27 mouse cellular contexts compared by ENCODE assay signal in the genomic region with DNA sequence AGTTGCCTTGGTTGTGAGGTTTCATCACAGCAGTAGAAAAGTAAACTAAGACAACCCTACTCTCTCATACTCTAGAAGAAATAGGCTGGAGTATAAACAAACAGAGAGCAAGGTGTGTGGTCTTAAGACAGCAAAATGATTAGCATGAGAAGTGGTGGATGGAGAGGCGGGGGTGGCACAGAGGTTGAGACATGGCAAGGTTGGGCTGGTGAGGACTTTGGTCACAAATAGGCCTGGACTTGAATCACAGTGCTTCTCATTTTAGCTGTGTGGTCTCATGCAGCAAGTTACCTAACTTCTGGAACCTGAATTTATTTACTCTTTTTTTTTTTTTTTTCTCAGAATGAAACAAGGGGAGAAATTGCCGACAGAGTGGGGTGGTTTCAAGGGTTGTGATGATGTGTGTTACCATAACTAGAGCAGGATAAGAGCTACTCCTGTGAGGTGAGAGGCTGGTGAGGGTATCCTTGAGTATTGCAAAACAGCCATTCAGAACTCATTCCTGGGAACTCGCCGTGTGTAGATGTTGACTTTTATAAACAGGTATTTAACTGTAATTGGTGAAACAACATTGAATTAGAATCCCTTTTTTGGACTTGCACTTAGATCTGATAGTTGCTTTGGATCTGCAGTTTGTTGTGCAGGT. TPM values are rescaled to one million over a fixed set of nuclear protein-coding genes. Genes with fewer than 3 reads are reported as not detected.
A peak's percentile ranks its signal among the peaks of the same experiment; 100 is the strongest.
DNase-seq lines count a peak whose midpoint lies in the region; ATAC-seq and TF ChIP-seq lines count a peak whose summit lies in the region.
"Had no signal": no experiment of that assay in that cellular context is flagged by ENCODE, and none has a peak within 500 bp of the region (broad histone marks: within the 10 kb centered on the region; RNA-seq: fewer than 3 reads in every experiment).

No protein-coding gene starts in this region.

- no peak overlapping the region for H3K9ac ChIP-seq in midbrain, embryonic 16.5 days (ENCODE audit: low read depth, low read length)
- no peak overlapping the region for H3K9ac ChIP-seq in midbrain, postnatal 0 days (replicated peaks; ENCODE audit: low read length, poor library complexity, severe bottlenecking)
- H3K9ac ChIP-seq: embryonic facial prominence, embryonic 13.5 days; forebrain, embryonic 12.5 days; forebrain, embryonic 15.5 days; heart, embryonic 13.5 days; hindbrain, embryonic 12.5 days; hindbrain, embryonic 15.5 days had no signal

- whole genome bisulfite sequencing in lung, adult 2 months: 69% methylated on average over 4 of the region's 4 CpGs
- WGBS in midbrain, embryonic 16.5 days: 91% methylated on average over 4 of the region's 4 CpGs
- 82% methylated on average over 4 of the region's 4 CpGs for WGBS in midbrain, postnatal 0 days

- no peak overlapping the region for H3K27ac ChIP-seq in midbrain, embryonic 16.5 days (ENCODE audit: low read length)
- no peak overlapping the region for H3K27ac ChIP-seq in midbrain, postnatal 0 days (ENCODE audit: low read depth, low read length)
- H3K27ac ChIP-seq: embryonic facial prominence, embryonic 10.5 days; embryonic facial prominence, embryonic 13.5 days; forebrain, embryonic 12.5 days; forebrain, embryonic 15.5 days; heart, adult 2 months; heart, embryonic 10.5 days; heart, embryonic 13.5 days; hindbrain, embryonic 12.5 days; hindbrain, embryonic 15.5 days had no signal

- no peak for ATAC-seq in megakaryocyte, adult 5-6 weeks (ENCODE audit: poor library complexity, severe bottlenecking)
- ATAC-seq in midbrain, embryonic 16.5 days: no peak
- ATAC-seq in midbrain, postnatal 0 days (ENCODE audit: low FRiP score): no peak
- ATAC-seq: CD4-positive, CD25-positive, alpha-beta regulatory T cell, adult 4 months; forebrain, embryonic 15.5 days had no signal

- H3K9me3 ChIP-seq in midbrain, embryonic 16.5 days (replicated peaks; ENCODE audit: control insufficient read depth, low read length, poor library complexity, severe bottlenecking): no peaks in the 10 kb centered on the region
- H3K9me3 ChIP-seq in midbrain, postnatal 0 days (ENCODE audit: low read length): no peaks in the 10 kb centered on the region
- H3K9me3 ChIP-seq: embryonic facial prominence, embryonic 10.5 days; embryonic facial prominence, embryonic 13.5 days; forebrain, embryonic 12.5 days; forebrain, embryonic 15.5 days; heart, embryonic 10.5 days; heart, embryonic 13.5 days; hindbrain, embryonic 15.5 days had no signal

- peaks cover 17% of the 10 kb centered on the region for H3K4me1 ChIP-seq in lung, adult 2 months (ENCODE audit: control insufficient read depth, insufficient read depth, low read length)
- peaks cover 19% of the 10 kb centered on the region for H3K4me1 ChIP-seq in midbrain, embryonic 16.5 days (ENCODE audit: control insufficient read depth, insufficient read depth, low read length)
- H3K4me1 ChIP-seq in midbrain, postnatal 0 days (ENCODE audit: insufficient read depth, low read length): peaks cover 8% of the 10 kb centered on the region; the same call in 1 of the 2 replicates

- no peak for TF ChIP-seq CTCF in lung, adult 2 months (IDR thresholded peaks at IDR 0.05; ENCODE audit: insufficient read depth, low read length)
- TF ChIP-seq CTCF in midbrain, postnatal 0 days (IDR thresholded peaks at IDR 0.05): no peak

- H3K36me3 ChIP-seq in midbrain, embryonic 16.5 days (ENCODE audit: control insufficient read depth, insufficient read depth, low read length): 0 out of 2 replicates have a peak, but pooled peaks cover 5% of the 10 kb centered on the region
- H3K36me3 ChIP-seq in midbrain, postnatal 0 days (ENCODE audit: insufficient read depth, low read length): peaks cover 1% of the 10 kb centered on the region; the same call in 1 of the 2 replicates

- no peak for TF ChIP-seq POLR2A in lung, adult 2 months (IDR thresholded peaks at IDR 0.05; ENCODE audit: borderline replicate concordance, extremely low read depth, low read depth, low read length)

- no peaks in the 10 kb centered on the region for H3K27me3 ChIP-seq in midbrain, embryonic 16.5 days (ENCODE audit: control insufficient read depth, insufficient read depth, low read depth, low read length)
- H3K27me3 ChIP-seq in midbrain, postnatal 0 days (ENCODE audit: insufficient read depth, low read length): no peaks in the 10 kb centered on the region
- H3K27me3 ChIP-seq: embryonic facial prominence, embryonic 13.5 days; forebrain, embryonic 12.5 days; forebrain, embryonic 15.5 days; heart, embryonic 13.5 days; hindbrain, embryonic 12.5 days; hindbrain, embryonic 15.5 days had no signal

- peak; percentile 84 to 85 for DNase-seq in lung, adult 18-20 months
- DNase-seq in lung, adult 2 months: peak; percentile 57
- DNase-seq in lung, postnatal 10 days: peak; percentile 66
- DNase-seq in lung, postnatal 36 days: peak; percentile 87
- DNase-seq in midbrain, postnatal 0 days (ENCODE audit: low spot score): no peak
- DNase-seq: adrenal gland, adult 2 months; adrenal gland, postnatal 14 days; cerebellum, adult 11 months; cerebellum, adult 8-10 months; cerebellum, postnatal 10 days; cerebellum, postnatal 36 days; embryo, embryonic 11 days; gastrocnemius, postnatal 25 days; heart, adult 2 months; heart, postnatal 14 days had no signal

- H3K4me3 ChIP-seq in lung, adult 2 months (replicated peaks; ENCODE audit: extremely low read depth, low read depth, low read length): no peak overlapping the region
- no peak overlapping the region for H3K4me3 ChIP-seq in midbrain, embryonic 16.5 days (ENCODE audit: low read depth, low read length)
- no peak overlapping the region for H3K4me3 ChIP-seq in midbrain, postnatal 0 days (ENCODE audit: low read depth, low read length)
- H3K4me3 ChIP-seq: embryonic facial prominence, embryonic 10.5 days; embryonic facial prominence, embryonic 13.5 days; erythroblast, embryonic 14.5 days; forebrain, embryonic 12.5 days; forebrain, embryonic 15.5 days; heart, adult 2 months; heart, embryonic 10.5 days; heart, embryonic 13.5 days; hindbrain, embryonic 12.5 days; hindbrain, embryonic 15.5 days had no signal

- no peak overlapping the region for H3K4me2 ChIP-seq in midbrain, embryonic 16.5 days (ENCODE audit: low read length)
- no peak overlapping the region for H3K4me2 ChIP-seq in midbrain, postnatal 0 days (ENCODE audit: low read depth, low read length, poor library complexity, severe bottlenecking)
- H3K4me2 ChIP-seq: embryonic facial prominence, embryonic 13.5 days; forebrain, embryonic 12.5 days; forebrain, embryonic 15.5 days; heart, embryonic 13.5 days; hindbrain, embryonic 12.5 days; hindbrain, embryonic 15.5 days had no signal

RNA-seq across cellular contexts. Expression of gene Chsy1, which starts 22.6 kb away (rescaled TPM):
- polyA plus RNA-seq in lung, adult 2 months (2012; rRNA removed): 14.6 and 18.1 TPM in 2 replicates
- total RNA-seq in megakaryocyte, adult 5-6 weeks (2015): 18.2 and 21.2 TPM in 2 replicates
- 37.1 and 37.6 TPM in 2 replicates for total RNA-seq in megakaryocyte, adult 5-6 weeks (2017)
- 8.8 and 9.9 TPM in 2 replicates for polyA plus RNA-seq in midbrain, embryonic 16.5 days (2015; fragmentation: Nextera tagmentation; extraction: Ambion mirVana)
- 38.9 and 40.3 TPM in 2 replicates for total RNA-seq in midbrain, postnatal 0 days (2014; rRNA removed)
- polyA plus RNA-seq in midbrain, postnatal 0 days (2015; fragmentation: Nextera tagmentation; extraction: Ambion mirVana): 6.8 and 7.2 TPM in 2 replicates

RNA-seq across cellular contexts. Expression of gene Selenos, which starts 52.5 kb away (rescaled TPM):
- polyA plus RNA-seq in lung, adult 2 months (2012; rRNA removed): 109 and 165 TPM in 2 replicates
- total RNA-seq in megakaryocyte, adult 5-6 weeks (2015): 113 and 122 TPM in 2 replicates
- 74.8 and 84.5 TPM in 2 replicates for total RNA-seq in megakaryocyte, adult 5-6 weeks (2017)
- 87.3 and 89.6 TPM in 2 replicates for polyA plus RNA-seq in midbrain, embryonic 16.5 days (2015; fragmentation: Nextera tagmentation; extraction: Ambion mirVana)
- 24.1 and 46.7 TPM in 2 replicates for total RNA-seq in midbrain, postnatal 0 days (2014; rRNA removed)
- 116 and 125 TPM in 2 replicates for polyA plus RNA-seq in midbrain, postnatal 0 days (2015; fragmentation: Nextera tagmentation; extraction: Ambion mirVana)
